7 mouse cellular contexts compared by ENCODE assay signal in genomic region chr5:144254811-144255631, GRCm38 (mm10). TPM values are rescaled to one million over a fixed set of nuclear protein-coding genes. Genes with fewer than 3 reads are reported as not detected.
A peak's percentile ranks its signal among the peaks of the same experiment; 100 is the strongest.
DNase-seq lines count a peak whose midpoint lies in the region; ATAC-seq lines count a peak whose summit lies in the region.

No protein-coding gene starts in this region.

- under 1% methylated on average over 60 of the region's 84 CpGs for whole genome bisulfite sequencing in intestine, embryonic 16.5 days
- 1% methylated on average over 80 of the region's 84 CpGs for WGBS in midbrain, embryonic 10.5 days

- peak overlapping the region; percentile 99 for H3K4me3 ChIP-seq in intestine, embryonic 16.5 days (ENCODE audit: low read length)
- peak overlapping the region; percentile 92 for H3K4me3 ChIP-seq in midbrain, embryonic 10.5 days

- no peaks in the 10 kb centered on the region for H3K27me3 ChIP-seq in intestine, embryonic 16.5 days (replicated peaks; ENCODE audit: control insufficient read depth, insufficient read depth, low read length)
- H3K27me3 ChIP-seq in midbrain, embryonic 10.5 days (ENCODE audit: low read depth, poor library complexity, severe bottlenecking) = no peaks in the 10 kb centered on the region

- intact Hi-C loops in gastrocnemius, postnatal 36 days (cut with DNase I) = loop anchor here (5.0 kb wide), 2 partner anchors 33 to 102 kb away; partner anchors contain the start of genes Baiap2l1 and Tecpr1
- intact Hi-C loops in left cerebral cortex, postnatal 36 days (cut with DNase I) = loop anchor here (5.0 kb wide), 1 partner anchor 33 kb away; the partner anchor contains the start of gene Tecpr1

- peak overlapping the region; percentile 93 for H3K27ac ChIP-seq in intestine, embryonic 16.5 days (ENCODE audit: low read length)
- H3K27ac ChIP-seq in midbrain, embryonic 10.5 days (replicated peaks) = peak overlapping the region; percentile 96

- 0 out of 2 replicates have a peak, but pooled peaks cover under 1% of the 10 kb centered on the region for H3K36me3 ChIP-seq in intestine, embryonic 16.5 days (ENCODE audit: control insufficient read depth, insufficient read depth, low read length)
- H3K36me3 ChIP-seq in midbrain, embryonic 10.5 days = peaks cover 28% of the 10 kb centered on the region

- ATAC-seq in intestine, embryonic 16.5 days = peak; percentile 81

- 0 out of 2 replicates have a peak, but pooled peaks cover 2% of the 10 kb centered on the region for H3K9me3 ChIP-seq in intestine, embryonic 16.5 days (ENCODE audit: control insufficient read depth, low read length)
- peaks cover 6% of the 10 kb centered on the region for H3K9me3 ChIP-seq in midbrain, embryonic 10.5 days (replicated peaks)

- DNase-seq in adrenal gland, postnatal 10 days = peak; percentile 93
- DNase-seq in embryo, embryonic 11.5 days (ENCODE audit: low read depth, low spot score) = peak; percentile 85
- peak; percentile 77 for DNase-seq in gastrocnemius, postnatal 36 days
- peak; percentile 79 to 87 for DNase-seq in left cerebral cortex, postnatal 36 days (ENCODE audit: low spot score in 2 of 2)
- DNase-seq in midbrain, embryonic 10.5 days (ENCODE audit: low spot score) = peak; percentile 92
- DNase-seq in right cerebral cortex, postnatal 36 days (ENCODE audit: low spot score in 2 of 2) = peak; percentile 76 to 80

- peak overlapping the region; percentile 83 for H3K4me2 ChIP-seq in intestine, embryonic 16.5 days (ENCODE audit: low read depth, low read length)

- peak overlapping the region; percentile 97 for H3K9ac ChIP-seq in intestine, embryonic 16.5 days (ENCODE audit: low read depth, low read length)

- H3K4me1 ChIP-seq in intestine, embryonic 16.5 days (ENCODE audit: control insufficient read depth, insufficient read depth, low read length) = peaks cover 38% of the 10 kb centered on the region
- H3K4me1 ChIP-seq in midbrain, embryonic 10.5 days = peaks cover 44% of the 10 kb centered on the region

RNA-seq across cellular contexts. Expression of gene Bri3, which starts 10.8 kb away (rescaled TPM):
- 100 to 1,000 TPM; 116 to 124 TPM for total RNA-seq in adrenal gland, postnatal 10 days (2021)
- 10 to 100 TPM; 33.8 to 35.6 TPM for total RNA-seq in gastrocnemius, postnatal 36 days (2021)
- 111 and 142 TPM in 2 replicates for polyA plus RNA-seq in intestine, embryonic 16.5 days (2015; fragmentation: Nextera tagmentation; extraction: Ambion mirVana)
- total RNA-seq in left cerebral cortex, postnatal 36 days (2021) = 10 to 100 TPM; 68.4 to 79.1 TPM
- 116 and 117 TPM in 2 replicates for polyA plus RNA-seq in midbrain, embryonic 10.5 days (2016; fragmentation: Nextera tagmentation; extraction: Ambion mirVana)

RNA-seq across cellular contexts. Expression of gene Tecpr1, which starts 31.6 kb away (rescaled TPM):
- 10 to 100 TPM; 56.9 to 67.2 TPM for total RNA-seq in adrenal gland, postnatal 10 days (2021)
- 10 to 100 TPM; 14.0 to 14.2 TPM for total RNA-seq in gastrocnemius, postnatal 36 days (2021)
- polyA plus RNA-seq in intestine, embryonic 16.5 days (2015; fragmentation: Nextera tagmentation; extraction: Ambion mirVana) = 19.3 and 20.4 TPM in 2 replicates
- total RNA-seq in left cerebral cortex, postnatal 36 days (2021) = 10 to 100 TPM; 86.2 to 93.0 TPM
- polyA plus RNA-seq in midbrain, embryonic 10.5 days (2016; fragmentation: Nextera tagmentation; extraction: Ambion mirVana) = 21.7 and 27.7 TPM in 2 replicates

Comparison
In these comparisons a context has a peak if more than half of its experiments do, and no peak if none do; other contexts are left out.
1. Peak in every context shown above with its lines: DNase-seq, ATAC-seq, H3K4me3 ChIP-seq and H3K27ac ChIP-seq.